Mouse (Mus musculus): ENCODE results near the gene Amd1. TPM values are rescaled to one million over a fixed set of nuclear protein-coding genes. Genes with fewer than 3 reads are reported as not detected.

Gene Amd1
- total and polyA plus RNA-seq, 3 experiments = 81.2 to 102 TPM; not detected in 1

DNA sequence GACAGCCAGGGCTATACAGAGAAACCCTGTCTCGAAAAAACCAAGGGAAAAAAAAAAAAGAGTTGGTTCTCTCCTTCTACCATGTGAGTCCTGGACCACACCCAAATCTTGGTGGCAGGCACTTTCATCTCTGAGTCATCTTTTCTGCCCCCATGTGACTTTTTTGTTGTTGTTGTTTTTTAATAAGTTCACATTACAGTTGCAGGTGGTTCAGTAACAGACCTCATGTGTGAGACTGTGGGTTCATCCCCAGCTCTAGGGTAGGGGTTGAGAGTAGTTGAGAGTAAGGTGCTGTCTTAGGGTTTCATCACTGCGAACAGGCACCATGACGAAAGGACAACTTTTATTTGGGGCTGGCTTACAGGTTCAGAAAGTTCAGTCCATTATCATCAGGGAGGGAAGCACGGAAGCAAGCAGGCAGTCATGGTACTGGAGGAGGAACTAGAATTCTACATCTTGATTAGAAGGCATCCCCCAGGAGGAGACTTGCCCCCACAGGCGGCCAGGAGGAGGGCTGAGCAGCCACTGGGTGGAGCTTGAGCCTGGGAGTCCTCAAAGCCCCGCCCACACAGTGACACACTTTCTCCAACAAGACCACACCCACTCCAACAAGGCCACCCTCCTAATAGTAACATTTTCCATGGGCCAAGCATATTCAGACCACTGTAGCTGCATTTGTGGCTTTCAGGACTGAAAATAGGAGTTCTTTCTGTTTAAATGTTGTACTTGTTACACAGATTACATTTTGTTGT is 8.1 kb upstream of the Amd1 start:
- Histone ChIP-seq H3K4me1 (ENCODE audit: control insufficient read depth in 1 of 2, insufficient read depth in 2 of 2, low read length in 2 of 2) (peaks cover 0 to 5% of the 10 kb centered on the region in 2 experiments; a peak in 1 of 4 replicates), H3K4me3 (ENCODE audit: control insufficient read depth in 1 of 2, insufficient read depth in 1 of 2, low read depth in 2 of 2, low read length in 2 of 2) (peak overlapping the region; percentile 44 to 55), H3K27me3 (ENCODE audit: control insufficient read depth in 1 of 2, insufficient read depth in 2 of 2, low read length in 2 of 2) (no peaks in the 10 kb centered on the region), H3K79me2 (ENCODE audit: control insufficient read depth, insufficient read depth, low read length, poor library complexity) (no peaks in the 10 kb centered on the region), H3K27ac (ENCODE audit: control insufficient read depth, low read depth, low read length) (peak overlapping the region; percentile 92), H3K36me3 (ENCODE audit: control insufficient read depth in 1 of 2, insufficient read depth in 2 of 2, low read length in 2 of 2) (peaks cover 0 to 7% of the 10 kb centered on the region in 2 experiments; a peak in 2 of 4 replicates), H3K9ac (ENCODE audit: control insufficient read depth, low read depth, low read length, poor library complexity, severe bottlenecking) (peak overlapping the region; percentile 56), H3K9me3 (replicated peaks; ENCODE audit: insufficient read depth, low read length) (no peaks in the 10 kb centered on the region)
- peak; percentile 98 for DNase-seq (ENCODE audit: low read depth, low spot score)
- TF ChIP-seq SIN3A (IDR thresholded peaks at IDR 0.05; ENCODE audit: low read length) (peak; percentile 87), RCOR1 (IDR thresholded peaks at IDR 0.05; ENCODE audit: low read depth, low read length) (no peak), ETS1 (IDR thresholded peaks at IDR 0.05; ENCODE audit: low read depth, low read length) (peak; percentile 73), TBP (IDR thresholded peaks at IDR 0.05; ENCODE audit: low read depth, low read length) (peak; percentile 54), MAZ (IDR thresholded peaks at IDR 0.05; ENCODE audit: low read depth, low read length) (peak; percentile 84), NRF1 (IDR thresholded peaks at IDR 0.05; ENCODE audit: insufficient read depth, low read depth, low read length, poor library complexity, severe bottlenecking) (peak; percentile 22; the same call in 1 of the 2 replicates), ZKSCAN1 (IDR thresholded peaks at IDR 0.05; ENCODE audit: low read depth, low read length) (no peak), KAT2A (conservative IDR thresholded peaks at IDR 0.05; ENCODE audit: low read depth, low read length) (no peak), MEF2A (IDR thresholded peaks at IDR 0.05; ENCODE audit: extremely low read depth, insufficient replicate concordance, low read depth, low read length, poor library complexity, severe bottlenecking) (no peak), POLR2AphosphoS2 (IDR thresholded peaks at IDR 0.05; ENCODE audit: low read length) (no peak), JUND (IDR thresholded peaks at IDR 0.05; ENCODE audit: low read depth, low read length) (no peak), MYC (IDR thresholded peaks at IDR 0.05; ENCODE audit: low read depth, low read length) (peak; percentile 35; the same call in 1 of the 2 replicates), GATA1 (IDR thresholded peaks at IDR 0.05; ENCODE audit: low read depth, low read length) (peak; percentile 70; the same call in 1 of the 2 replicates), RAD21 (IDR thresholded peaks at IDR 0.05; ENCODE audit: low read depth, low read length) (no peak), SMC3 (IDR thresholded peaks at IDR 0.05; ENCODE audit: low read depth, low read length) (no peak), BHLHE40 (IDR thresholded peaks at IDR 0.05; ENCODE audit: borderline replicate concordance, low read depth, low read length) (0 out of 2 replicates have a peak, but pooled peaks have one; percentile 13), EP300 (IDR thresholded peaks at IDR 0.05; ENCODE audit: low read depth in 1 of 2, low read length in 2 of 2) (peak; percentile 24 to 31; a peak in 2 of 4 replicates), MAFK (IDR thresholded peaks at IDR 0.05; ENCODE audit: borderline replicate concordance, low read depth, low read length) (no peak; the same call in 1 of the 2 replicates), E2F4 (IDR thresholded peaks at IDR 0.05; ENCODE audit: borderline replicate concordance, low read depth, low read length) (no peak), MYB (IDR thresholded peaks at IDR 0.05; ENCODE audit: low read depth, low read length) (no peak), ZNF384 (IDR thresholded peaks at IDR 0.05; ENCODE audit: low read depth, low read length) (peak; percentile 89), CTCF (IDR thresholded peaks at IDR 0.05 in 2 of 3, conservative IDR thresholded peaks at IDR 0.05 in 1 of 3; ENCODE audit: control insufficient read depth in 1 of 3, insufficient read depth in 1 of 3, low read depth in 2 of 3, low read length in 3 of 3, poor library complexity in 1 of 3, severe bottlenecking in 1 of 3) (no peak), HCFC1 (IDR thresholded peaks at IDR 0.05; ENCODE audit: low read depth, low read length) (0 out of 2 replicates have a peak, but pooled peaks have one; percentile 31), MXI1 (IDR thresholded peaks at IDR 0.05; ENCODE audit: low read depth, low read length) (peak; percentile 87), ZMIZ1 (IDR thresholded peaks at IDR 0.05; ENCODE audit: low read depth, low read length) (no peak), UBTF (IDR thresholded peaks at IDR 0.05; ENCODE audit: borderline replicate concordance, insufficient read depth, low read depth, low read length) (no peak), MAX (IDR thresholded peaks at IDR 0.05; ENCODE audit: low read length) (peak; percentile 72), CHD1 (IDR thresholded peaks at IDR 0.05; ENCODE audit: low read depth, low read length) (no peak), ZC3H11A (IDR thresholded peaks at IDR 0.05; ENCODE audit: low read depth, low read length) (no peak), TCF12 (IDR thresholded peaks at IDR 0.05; ENCODE audit: low read depth, low read length) (peak; percentile 36; the same call in 1 of the 2 replicates), CHD2 (IDR thresholded peaks at IDR 0.05; ENCODE audit: low read length) (no peak), TAL1 (IDR thresholded peaks at IDR 0.05; ENCODE audit: low read length) (no peak), USF2 (IDR thresholded peaks at IDR 0.05; ENCODE audit: borderline replicate concordance in 1 of 2, insufficient read depth in 1 of 2, low read depth in 1 of 2, low read length in 2 of 2) (0 out of 4 replicates have a peak, but pooled peaks of 1 of the 2 experiments have one; percentile 26), POLR2AphosphoS5 (IDR thresholded peaks at IDR 0.05; ENCODE audit: borderline replicate concordance, low read depth, low read length) (no peak), GABPA (IDR thresholded peaks at IDR 0.05; ENCODE audit: low read depth, low read length) (no peak)

All from MEL (cell line).